In the genomic region with DNA sequence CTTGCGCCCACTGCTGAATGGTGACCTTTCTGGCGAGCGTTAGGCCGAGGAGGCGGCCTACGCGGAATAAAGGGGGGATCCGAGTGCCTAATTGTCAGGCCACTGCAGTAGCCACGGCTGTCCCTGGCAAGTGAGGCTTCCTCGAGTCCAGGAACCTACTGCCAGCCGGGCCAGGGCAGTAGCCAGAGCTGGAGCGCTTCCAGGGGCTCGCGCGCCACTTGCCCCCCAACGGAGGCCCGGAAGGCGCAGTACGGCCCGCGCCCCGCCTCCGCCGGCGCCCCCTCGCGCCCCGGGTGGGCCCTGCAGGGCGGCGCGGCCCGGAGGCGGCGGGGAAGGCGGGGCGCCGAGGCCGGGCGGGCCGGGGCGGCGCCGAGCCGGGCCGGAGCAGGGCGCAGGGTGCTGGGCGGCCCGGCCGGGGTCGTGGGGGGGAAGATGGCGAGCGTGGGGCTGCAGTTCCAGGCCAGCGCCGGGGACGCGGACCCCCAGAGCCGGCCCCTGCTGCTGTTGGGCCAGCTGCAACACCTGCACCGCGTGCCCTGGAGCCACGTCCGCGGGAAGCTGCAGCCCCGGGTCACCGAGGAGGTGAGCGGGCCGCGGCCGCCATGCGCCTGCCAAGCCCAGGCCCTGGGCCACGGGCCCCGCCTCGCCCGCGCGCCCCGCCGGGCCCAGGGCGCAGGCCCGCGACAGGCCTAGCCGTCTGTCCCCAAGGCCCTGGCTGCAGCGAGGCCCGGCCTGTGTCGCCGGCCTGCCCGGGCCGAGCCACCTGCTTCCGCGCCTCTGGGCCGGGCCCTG, we compare ENCODE assay signal across 8 mouse cellular contexts. TPM values are rescaled to one million over a fixed set of nuclear protein-coding genes. Genes with fewer than 3 reads are reported as not detected.
A peak's percentile ranks its signal among the peaks of the same experiment; 100 is the strongest.
DNase-seq lines count a peak whose midpoint lies in the region; ATAC-seq and TF ChIP-seq lines count a peak whose summit lies in the region.

Gene Npepl1, plus strand, starts transcription at position 359 of the 792 bp plus-strand sequence.

- TF ChIP-seq CTCF in bone marrow, adult 2 months (IDR thresholded peaks at IDR 0.05; ENCODE audit: control insufficient read depth, insufficient read depth, low read length): no peak
- no peak for TF ChIP-seq CTCF in embryonic fibroblast, embryonic 13.5 days (IDR thresholded peaks at IDR 0.05; ENCODE audit: borderline replicate concordance, insufficient read depth, low read length)

- WGBS in bone marrow, adult 2 months: 2% methylated on average over 85 of the region's 90 CpGs
- 3% methylated on average over 77 of the region's 90 CpGs for WGBS in limb, embryonic 15.5 days
- WGBS in midbrain, embryonic 16.5 days: 3% methylated on average over 43 of the region's 90 CpGs

- peak within 1 kb of the TSS; percentile 73 for H3K27ac ChIP-seq in bone marrow, adult 2 months (ENCODE audit: control insufficient read depth, insufficient read depth, low read depth, low read length, poor library complexity)
- peak within 1 kb of the TSS; percentile 5; the same call in 1 of the 2 replicates for H3K27ac ChIP-seq in embryonic fibroblast, embryonic 13.5 days (ENCODE audit: insufficient read depth, low read length)
- peak within 1 kb of the TSS; percentile 84 for H3K27ac ChIP-seq in limb, embryonic 15.5 days
- H3K27ac ChIP-seq in midbrain, embryonic 16.5 days (ENCODE audit: low read length): peak within 1 kb of the TSS; percentile 47; the same call in 1 of the 2 replicates

- H3K9ac ChIP-seq in limb, embryonic 15.5 days: peak within 1 kb of the TSS; percentile 80
- peak within 1 kb of the TSS; percentile 80 for H3K9ac ChIP-seq in midbrain, embryonic 16.5 days (ENCODE audit: low read depth, low read length)

- peak; percentile 28; the same call in 1 of the 2 replicates for TF ChIP-seq POLR2A in bone marrow, adult 2 months (IDR thresholded peaks at IDR 0.05; ENCODE audit: borderline replicate concordance, control insufficient read depth, low read depth, low read length)
- peak; percentile 40 for TF ChIP-seq POLR2A in embryonic fibroblast, embryonic 13.5 days (IDR thresholded peaks at IDR 0.05; ENCODE audit: low read depth, low read length)

- H3K4me2 ChIP-seq in limb, embryonic 15.5 days: peak within 1 kb of the TSS; percentile 87
- peak within 1 kb of the TSS; percentile 67 for H3K4me2 ChIP-seq in midbrain, embryonic 16.5 days (ENCODE audit: low read length)

- H3K4me3 ChIP-seq in bone marrow, adult 2 months (replicated peaks; ENCODE audit: control insufficient read depth, low read depth, low read length): peak within 1 kb of the TSS; percentile 70
- peak within 1 kb of the TSS; percentile 36 for H3K4me3 ChIP-seq in embryonic fibroblast, embryonic 13.5 days (ENCODE audit: insufficient read depth, low read length)
- H3K4me3 ChIP-seq in limb, embryonic 15.5 days: peak within 1 kb of the TSS; percentile 59
- H3K4me3 ChIP-seq in midbrain, embryonic 16.5 days (ENCODE audit: low read depth, low read length): peak within 1 kb of the TSS; percentile 42

- peak; percentile 70 for DNase-seq in 3134 (ENCODE audit: extremely low read depth, insufficient read length, low spot score)
- DNase-seq in heart, adult 9 months (ENCODE audit: low spot score in 2 of 2): peak; percentile 65 to 68
- DNase-seq in kidney, adult 9 months: peak; percentile 76
- peak; percentile 55 to 84 for DNase-seq in spleen, postnatal 4 days (ENCODE audit: low spot score in 2 of 2)

- no peaks in the 10 kb centered on the region for H3K27me3 ChIP-seq in limb, embryonic 15.5 days
- H3K27me3 ChIP-seq in midbrain, embryonic 16.5 days (ENCODE audit: control insufficient read depth, insufficient read depth, low read depth, low read length): no peaks in the 10 kb centered on the region

- H3K36me3 ChIP-seq in limb, embryonic 15.5 days: peaks cover 17% of the 10 kb centered on the region
- no peaks in the 10 kb centered on the region for H3K36me3 ChIP-seq in midbrain, embryonic 16.5 days (ENCODE audit: control insufficient read depth, insufficient read depth, low read length)

- peak; percentile 74 for ATAC-seq in limb, embryonic 15.5 days (ENCODE audit: insufficient number of reproducible peaks, low FRiP score, low TSS enrichment, low read depth)
- ATAC-seq in midbrain, embryonic 16.5 days: peak; percentile 82

- H3K9me3 ChIP-seq in limb, embryonic 15.5 days: no peaks in the 10 kb centered on the region
- no peaks in the 10 kb centered on the region for H3K9me3 ChIP-seq in midbrain, embryonic 16.5 days (replicated peaks; ENCODE audit: control insufficient read depth, low read length, poor library complexity, severe bottlenecking)

- peaks cover 4% of the 10 kb centered on the region for H3K4me1 ChIP-seq in bone marrow, adult 2 months (ENCODE audit: control insufficient read depth, insufficient read depth, low read length)
- no peaks in the 10 kb centered on the region for H3K4me1 ChIP-seq in embryonic fibroblast, embryonic 13.5 days (ENCODE audit: control insufficient read depth, insufficient read depth, low read length)
- peaks cover 31% of the 10 kb centered on the region for H3K4me1 ChIP-seq in limb, embryonic 15.5 days
- H3K4me1 ChIP-seq in midbrain, embryonic 16.5 days (ENCODE audit: control insufficient read depth, insufficient read depth, low read length): peaks cover 5% of the 10 kb centered on the region

RNA-seq across cellular contexts. Expression of gene Npepl1, which starts in this region (rescaled TPM):
- 25.1 and 33.1 TPM in 2 replicates for polyA plus RNA-seq in bone marrow, adult 2 months (2011; ENCODE audit: insufficient read depth, insufficient read length, low replicate concordance, missing spikeins)
- 44.4 and 51.4 TPM in 2 replicates for polyA plus RNA-seq in embryonic fibroblast, embryonic 13.5 days (2011; ENCODE audit: insufficient read length, low read depth, missing spikeins)
- 69.9 and 86.1 TPM in 2 replicates for polyA plus RNA-seq in limb, embryonic 15.5 days (2015; fragmentation: Nextera tagmentation; extraction: Ambion mirVana)
- 13.8 TPM in 2 replicates for polyA plus RNA-seq in midbrain, embryonic 16.5 days (2015; fragmentation: Nextera tagmentation; extraction: Ambion mirVana)

Comparison
In these comparisons a context has a peak if more than half of its experiments do, and no peak if none do; other contexts are left out.
1. Peak in every context shown above with its lines: DNase-seq, ATAC-seq, H3K4me3 ChIP-seq and H3K27ac ChIP-seq.
2. H3K27ac ChIP-seq: peak in every context shown above with its lines; median percentile 84 in limb, embryonic 15.5 days; 73 in bone marrow, adult 2 months; 47 in midbrain, embryonic 16.5 days; 5 in embryonic fibroblast, embryonic 13.5 days.